Mouse (Mus musculus): ENCODE measurements around the gene Unc93a.
"Not testable (repeated sequence)": the region's sequence is repeated elsewhere in the genome, so short reads cannot be mapped to it uniquely, and the experiment has no call there.

The Unc93a gene

GRCm38 (mm10) chr17:13131710-13132109 lies at the start of gene Unc93a:
Gene Unc93a, minus strand, starts transcription at chr17:13131810.
- DNase-seq (ENCODE audit: low read depth, low spot score), result not testable (repeated sequence)

- not testable (repeated sequence) for DNase-seq (ENCODE audit: low read depth, low spot score)
Observed at GRCm38 (mm10) chr17:13180491-13180890, 48.9 kb upstream of the Unc93a start.

GRCm38 (mm10) chr17:13179021-13179420 lies 47.4 kb upstream of the Unc93a start:
- not testable (repeated sequence) for DNase-seq (ENCODE audit: low read depth, low spot score)

GRCm38 (mm10) chr17:13177796-13178195 lies 46.2 kb upstream of the Unc93a start:
- not testable (repeated sequence) for DNase-seq (ENCODE audit: low read depth, low spot score)

- not testable (repeated sequence) for DNase-seq (ENCODE audit: low read depth, low spot score)
Observed at GRCm38 (mm10) chr17:13175609-13176008, 44.0 kb upstream of the Unc93a start.

- DNase-seq (ENCODE audit: low read depth, low spot score), result not testable (repeated sequence)
Observed at GRCm38 (mm10) chr17:13174029-13174428, 42.4 kb upstream of the Unc93a start.

- DNase-seq (ENCODE audit: low read depth, low spot score), result not testable (repeated sequence)
Observed at GRCm38 (mm10) chr17:13173578-13173977, 42.0 kb upstream of the Unc93a start.

- DNase-seq (ENCODE audit: low read depth, low spot score), result not testable (repeated sequence)
Observed at GRCm38 (mm10) chr17:13146128-13146527, 14.5 kb upstream of the Unc93a start.

GRCm38 (mm10) chr17:13144580-13145215 lies 13.1 kb upstream of the Unc93a start:
- DNase-seq (ENCODE audit: low read depth, low spot score), result not testable (repeated sequence)

GRCm38 (mm10) chr17:13142665-13143064 lies 11.1 kb upstream of the Unc93a start:
- DNase-seq (ENCODE audit: low read depth, low spot score), result not testable (repeated sequence)

- not testable (repeated sequence) for DNase-seq (ENCODE audit: low read depth, low spot score)
Observed at GRCm38 (mm10) chr17:13135356-13135755, 3.7 kb upstream of the Unc93a start.

- not testable (repeated sequence) for DNase-seq (ENCODE audit: low read depth, low spot score)
Observed at GRCm38 (mm10) chr17:13132352-13132751, 742 bp upstream of the Unc93a start.

- not testable (repeated sequence) for DNase-seq (ENCODE audit: low read depth, low spot score)
Observed at GRCm38 (mm10) chr17:13129737-13130465, 1.7 kb downstream of the Unc93a start.

GRCm38 (mm10) chr17:13129324-13129723 lies 2.3 kb downstream of the Unc93a start:
- not testable (repeated sequence) for DNase-seq (ENCODE audit: low read depth, low spot score)

GRCm38 (mm10) chr17:13124241-13124640 lies 7.4 kb downstream of the Unc93a start:
- DNase-seq (ENCODE audit: low read depth, low spot score), result not testable (repeated sequence)

- DNase-seq (ENCODE audit: low read depth, low spot score), result not testable (repeated sequence)
Observed at GRCm38 (mm10) chr17:13123308-13124038, 8.1 kb downstream of the Unc93a start.

- not testable (repeated sequence) for DNase-seq (ENCODE audit: low read depth, low spot score)
Observed at GRCm38 (mm10) chr17:13112504-13113291, 18.9 kb downstream of the Unc93a start.

GRCm38 (mm10) chr17:13106563-13106962 lies 25.0 kb downstream of the Unc93a start:
- DNase-seq (ENCODE audit: low read depth, low spot score), result not testable (repeated sequence)

GRCm38 (mm10) chr17:13092960-13093359 lies 38.6 kb downstream of the Unc93a start:
- not testable (repeated sequence) for DNase-seq (ENCODE audit: low read depth, low spot score)

- not testable (repeated sequence) for DNase-seq (ENCODE audit: low read depth, low spot score)
Observed at GRCm38 (mm10) chr17:13092100-13092764, 39.4 kb downstream of the Unc93a start.

GRCm38 (mm10) chr17:13091510-13091909 lies 40.1 kb downstream of the Unc93a start:
- not testable (repeated sequence) for DNase-seq (ENCODE audit: low read depth, low spot score)

All from brain, embryonic 18.5 days (tissue).